Mouse (Mus musculus): ENCODE measurements around the gene Slc15a3. TPM values are rescaled to one million over a fixed set of nuclear protein-coding genes. Genes with fewer than 3 reads are reported as not detected.

Slc15a3 gene
- polyA plus RNA-seq, 1 experiment = 1.0 TPM

GRCm38 (mm10) chr19:10871328-10871961 is 31.9 kb downstream of the Slc15a3 start:
- no peak for TF ChIP-seq CTCF (IDR thresholded peaks at IDR 0.05; ENCODE audit: borderline replicate concordance, extremely low read depth, insufficient read depth, insufficient read length)
- no peak for TF ChIP-seq POLR2A (IDR thresholded peaks at IDR 0.05; ENCODE audit: borderline replicate concordance, extremely low read depth, insufficient read depth, insufficient read length, poor library complexity, severe bottlenecking)

GRCm38 (mm10) chr19:10878201-10878837 is 38.8 kb downstream of the Slc15a3 start:
- TF ChIP-seq CTCF (IDR thresholded peaks at IDR 0.05; ENCODE audit: borderline replicate concordance, extremely low read depth, insufficient read depth, insufficient read length) = no peak
- no peak for TF ChIP-seq POLR2A (IDR thresholded peaks at IDR 0.05; ENCODE audit: borderline replicate concordance, extremely low read depth, insufficient read depth, insufficient read length, poor library complexity, severe bottlenecking)

More at GRCm38 (mm10) chr19:10871328-10871961, 31.9 kb downstream of the Slc15a3 start:
- DNase-seq (ENCODE audit: low read depth) = no peak

GRCm38 (mm10) chr19:10880085-10880974 is 40.8 kb downstream of the Slc15a3 start:
- TF ChIP-seq CTCF (IDR thresholded peaks at IDR 0.05; ENCODE audit: borderline replicate concordance, extremely low read depth, insufficient read depth, insufficient read length) (peak; percentile 19; the same call in 1 of the 2 replicates), POLR2A (IDR thresholded peaks at IDR 0.05; ENCODE audit: borderline replicate concordance, extremely low read depth, insufficient read depth, insufficient read length, poor library complexity, severe bottlenecking) (no peak)
- peak; percentile 28 for DNase-seq (ENCODE audit: low read depth)

More at GRCm38 (mm10) chr19:10878201-10878837, 38.8 kb downstream of the Slc15a3 start:
- no peak for DNase-seq (ENCODE audit: low read depth)

GRCm38 (mm10) chr19:10880975-10881425 is 41.5 kb downstream of the Slc15a3 start:
- TF ChIP-seq CTCF (IDR thresholded peaks at IDR 0.05; ENCODE audit: borderline replicate concordance, extremely low read depth, insufficient read depth, insufficient read length) = no peak
- TF ChIP-seq POLR2A (IDR thresholded peaks at IDR 0.05; ENCODE audit: borderline replicate concordance, extremely low read depth, insufficient read depth, insufficient read length, poor library complexity, severe bottlenecking) = no peak
- DNase-seq (ENCODE audit: low read depth) = no peak

GRCm38 (mm10) chr19:10881426-10882154 is 42.1 kb downstream of the Slc15a3 start, which contains the start of gene Tmem109:
TSS of gene Tmem109 (minus strand) at chr19:10882001.
- TF ChIP-seq POLR2A (IDR thresholded peaks at IDR 0.05; ENCODE audit: borderline replicate concordance, extremely low read depth, insufficient read depth, insufficient read length, poor library complexity, severe bottlenecking) = peak; percentile 26; the same call in 1 of the 2 replicates
- peak; percentile 36; the same call in 1 of the 2 replicates for TF ChIP-seq CTCF (IDR thresholded peaks at IDR 0.05; ENCODE audit: borderline replicate concordance, extremely low read depth, insufficient read depth, insufficient read length)
- DNase-seq (ENCODE audit: low read depth) = peak; percentile 99

- TF ChIP-seq POLR2A (IDR thresholded peaks at IDR 0.05; ENCODE audit: borderline replicate concordance, extremely low read depth, insufficient read depth, insufficient read length, poor library complexity, severe bottlenecking) = no peak
- no peak for DNase-seq (ENCODE audit: low read depth)
Observed at GRCm38 (mm10) chr19:10892201-10892600, 52.7 kb downstream of the Slc15a3 start.

- TF ChIP-seq POLR2A (IDR thresholded peaks at IDR 0.05; ENCODE audit: borderline replicate concordance, extremely low read depth, insufficient read depth, insufficient read length, poor library complexity, severe bottlenecking) = peak; percentile 82; the same call in 1 of the 2 replicates
- no peak for TF ChIP-seq CTCF (IDR thresholded peaks at IDR 0.05; ENCODE audit: borderline replicate concordance, extremely low read depth, insufficient read depth, insufficient read length)
- peak; percentile 100 for DNase-seq (ENCODE audit: low read depth)
Observed at GRCm38 (mm10) chr19:10895016-10895528, 55.5 kb downstream of the Slc15a3 start, which contains the start of gene Prpf19. TSS of gene Prpf19 (plus strand) at chr19:10895231.

GRCm38 (mm10) chr19:10895708-10896107 is 56.2 kb downstream of the Slc15a3 start:
- DNase-seq (ENCODE audit: low read depth) = no peak
- TF ChIP-seq CTCF (IDR thresholded peaks at IDR 0.05; ENCODE audit: borderline replicate concordance, extremely low read depth, insufficient read depth, insufficient read length) = no peak
- no peak for TF ChIP-seq POLR2A (IDR thresholded peaks at IDR 0.05; ENCODE audit: borderline replicate concordance, extremely low read depth, insufficient read depth, insufficient read length, poor library complexity, severe bottlenecking)

- DNase-seq (ENCODE audit: low read depth) = no peak
- TF ChIP-seq CTCF (IDR thresholded peaks at IDR 0.05; ENCODE audit: borderline replicate concordance, extremely low read depth, insufficient read depth, insufficient read length) (no peak), POLR2A (IDR thresholded peaks at IDR 0.05; ENCODE audit: borderline replicate concordance, extremely low read depth, insufficient read depth, insufficient read length, poor library complexity, severe bottlenecking) (no peak)
Observed at GRCm38 (mm10) chr19:10896849-10897248, 57.3 kb downstream of the Slc15a3 start.

- no peak for TF ChIP-seq POLR2A (IDR thresholded peaks at IDR 0.05; ENCODE audit: borderline replicate concordance, extremely low read depth, insufficient read depth, insufficient read length, poor library complexity, severe bottlenecking)
- no peak for TF ChIP-seq CTCF (IDR thresholded peaks at IDR 0.05; ENCODE audit: borderline replicate concordance, extremely low read depth, insufficient read depth, insufficient read length)
- no peak for DNase-seq (ENCODE audit: low read depth)
Observed at GRCm38 (mm10) chr19:10897491-10897890, 58.0 kb downstream of the Slc15a3 start.

Data from brain, embryonic 14.5 days (tissue).